Mouse (Mus musculus): ENCODE data around the gene Gabarap. TPM values are rescaled to one million over a fixed set of nuclear protein-coding genes. Genes with fewer than 3 reads are reported as not detected.

Gabarap gene
- total and polyA plus RNA-seq, 3 experiments, result 189 to 352 (median 213) TPM

DNA sequence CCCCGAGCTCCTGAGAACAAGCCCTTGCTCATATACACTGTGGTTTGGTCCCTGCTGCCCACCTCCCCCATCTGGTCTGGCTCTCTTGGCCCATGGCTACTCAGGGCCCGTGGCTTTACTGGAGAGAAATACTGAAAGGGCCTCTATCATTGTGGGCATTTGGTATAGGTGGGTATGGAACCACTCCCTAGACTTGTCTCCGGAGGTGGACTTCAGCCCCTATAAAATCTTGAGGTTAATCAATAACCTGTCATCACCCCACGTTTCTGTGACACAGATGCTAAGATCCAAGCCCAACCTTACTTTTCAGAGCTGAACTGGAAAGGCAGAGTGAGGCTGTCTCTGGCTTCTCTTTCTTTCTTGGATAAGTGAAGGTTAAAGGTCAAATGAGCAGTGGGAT, 22.1 kb upstream of the Gabarap start:
- Histone ChIP-seq H3K9ac (ENCODE audit: insufficient read depth, low read depth) (no peak overlapping the region), H3K4me2 (ENCODE audit: insufficient read depth, low read depth, poor library complexity, severe bottlenecking) (no peak overlapping the region), H3K4me3 (replicated peaks in 1 of 3; ENCODE audit: low read depth in 2 of 3, low read length in 2 of 3, poor library complexity in 1 of 3) (no peak overlapping the region), H3K27ac (ENCODE audit: insufficient read depth, low read depth) (no peak overlapping the region), H3K36me3 (replicated peaks in 1 of 2; ENCODE audit: control insufficient read depth in 1 of 2, insufficient read depth in 1 of 2, low read length in 1 of 2) (peaks cover 31 to 53% of the 10 kb centered on the region in 2 experiments), H3K9me3 (replicated peaks; ENCODE audit: low read length) (peaks cover 24% of the 10 kb centered on the region), H3K4me1 (ENCODE audit: control insufficient read depth in 1 of 2, insufficient read depth in 2 of 2) (peaks cover 14 to 49% of the 10 kb centered on the region in 2 experiments), H3K79me2 (replicated peaks; ENCODE audit: control insufficient read depth, extremely low read depth, insufficient read depth, poor library complexity, severe bottlenecking) (0 out of 2 replicates have a peak, but pooled peaks cover 2% of the 10 kb centered on the region), H3K27me3 (replicated peaks) (no peaks in the 10 kb centered on the region)
- dilution Hi-C loops (cut with MboI; ENCODE audit: extremely low pct_ligation_motif_present, extremely low pct_unique_long_range_greater_than_20kb, low sequenced_read_pairs), result no loop called here
- in situ Hi-C loops (cut with MboI; ENCODE audit: low pct_ligation_motif_present, low pct_unique_long_range_greater_than_20kb, low sequenced_read_pairs), result no loop called here
- no peak for DNase-seq (ENCODE audit: extremely low read depth)
- TF ChIP-seq JUND (conservative IDR thresholded peaks at IDR 0.05; ENCODE audit: low read depth, low read length) (no peak), CHD2 (IDR thresholded peaks at IDR 0.05; ENCODE audit: low read length) (no peak), POLR2A (IDR thresholded peaks at IDR 0.05; ENCODE audit: low read depth, low read length) (no peak), PAX5 (IDR thresholded peaks at IDR 0.05; ENCODE audit: low read length) (no peak), MAZ (IDR thresholded peaks at IDR 0.05; ENCODE audit: low read depth, low read length) (no peak), TCF12 (IDR thresholded peaks at IDR 0.05; ENCODE audit: low read depth, low read length) (no peak), E2F4 (IDR thresholded peaks at IDR 0.05; ENCODE audit: insufficient replicate concordance, low read depth, low read length) (no peak), MYC (IDR thresholded peaks at IDR 0.05; ENCODE audit: low read depth, low read length) (no peak), MEF2A (IDR thresholded peaks at IDR 0.05; ENCODE audit: borderline replicate concordance, low read depth, low read length) (no peak), BHLHE40 (IDR thresholded peaks at IDR 0.05; ENCODE audit: low read depth, low read length) (no peak), MAFK (IDR thresholded peaks at IDR 0.05; ENCODE audit: insufficient replicate concordance, low read length) (no peak), EP300 (IDR thresholded peaks at IDR 0.05; ENCODE audit: low read length) (no peak), IRF4 (IDR thresholded peaks at IDR 0.05; ENCODE audit: low read depth, low read length) (no peak), USF1 (IDR thresholded peaks at IDR 0.05; ENCODE audit: low read depth, low read length) (no peak), ETS1 (conservative IDR thresholded peaks at IDR 0.05; ENCODE audit: low read depth, low read length) (no peak), MXI1 (IDR thresholded peaks at IDR 0.05; ENCODE audit: low read depth, low read length) (no peak), ZNF384 (IDR thresholded peaks at IDR 0.05; ENCODE audit: low read depth, low read length) (no peak), GABPA (IDR thresholded peaks at IDR 0.05; ENCODE audit: insufficient replicate concordance, low read depth, low read length) (no peak), ELF1 (IDR thresholded peaks at IDR 0.05; ENCODE audit: low read depth, low read length) (no peak), NRF1 (IDR thresholded peaks at IDR 0.05; ENCODE audit: low read depth, low read length) (no peak)

DNA sequence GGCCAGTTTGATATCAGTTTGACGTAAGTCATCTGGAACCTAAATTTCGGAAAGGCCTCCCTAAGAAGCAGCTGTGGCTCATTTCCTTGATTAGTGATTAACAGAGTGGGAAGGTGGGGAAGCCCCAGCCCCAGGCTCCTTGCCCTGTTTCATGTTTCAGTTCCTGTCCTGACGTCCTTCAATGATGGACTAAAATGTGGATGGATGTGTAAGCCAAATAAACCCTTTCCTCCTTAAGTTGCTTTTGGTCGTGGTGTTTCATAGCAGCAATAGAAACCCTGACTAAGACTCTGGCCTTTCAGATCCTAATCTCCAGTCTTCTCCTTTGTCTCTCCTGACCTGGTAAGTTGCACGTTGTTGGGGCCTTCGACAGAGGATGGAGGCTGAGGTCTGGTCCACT, 20.7 kb upstream of the Gabarap start:
- no peak overlapping the region for H3K9ac ChIP-seq (ENCODE audit: insufficient read depth, low read depth)
- DNase-seq (ENCODE audit: extremely low read depth), result peak; percentile 80
- peaks cover 17% of the 10 kb centered on the region for H3K9me3 ChIP-seq (replicated peaks; ENCODE audit: low read length)
- H3K79me2 ChIP-seq (replicated peaks; ENCODE audit: control insufficient read depth, extremely low read depth, insufficient read depth, poor library complexity, severe bottlenecking), result 0 out of 2 replicates have a peak, but pooled peaks cover 2% of the 10 kb centered on the region
- H3K4me2 ChIP-seq (ENCODE audit: insufficient read depth, low read depth, poor library complexity, severe bottlenecking), result peak overlapping the region; percentile 52
- peak overlapping the region; percentile 81 for H3K27ac ChIP-seq (ENCODE audit: insufficient read depth, low read depth)
- peaks cover 14 to 49% of the 10 kb centered on the region in 2 experiments for H3K4me1 ChIP-seq (ENCODE audit: control insufficient read depth in 1 of 2, insufficient read depth in 2 of 2)
- in situ Hi-C loops (cut with MboI; ENCODE audit: low pct_ligation_motif_present, low pct_unique_long_range_greater_than_20kb, low sequenced_read_pairs), result no loop called here
- H3K36me3 ChIP-seq (replicated peaks in 1 of 2; ENCODE audit: control insufficient read depth in 1 of 2, insufficient read depth in 1 of 2, low read length in 1 of 2), result peaks cover 42 to 68% of the 10 kb centered on the region in 2 experiments
- H3K27me3 ChIP-seq (replicated peaks), result no peaks in the 10 kb centered on the region
- dilution Hi-C loops (cut with MboI; ENCODE audit: extremely low pct_ligation_motif_present, extremely low pct_unique_long_range_greater_than_20kb, low sequenced_read_pairs), result no loop called here
- H3K4me3 ChIP-seq (replicated peaks in 1 of 3; ENCODE audit: low read depth in 2 of 3, low read length in 2 of 3, poor library complexity in 1 of 3), result peak overlapping the region in 1 of 3 experiments; percentile 1
- peak; percentile 74; the same call in 1 of the 2 replicates for TF ChIP-seq ETS1 (conservative IDR thresholded peaks at IDR 0.05; ENCODE audit: low read depth, low read length)
- no peak; the same call in 1 of the 2 replicates for TF ChIP-seq BHLHE40 (IDR thresholded peaks at IDR 0.05; ENCODE audit: low read depth, low read length)
- TF ChIP-seq CHD2 (IDR thresholded peaks at IDR 0.05; ENCODE audit: low read length), result no peak
- no peak for TF ChIP-seq KAT2A (IDR thresholded peaks at IDR 0.05; ENCODE audit: insufficient replicate concordance, low read length)
- no peak for TF ChIP-seq E2F4 (IDR thresholded peaks at IDR 0.05; ENCODE audit: insufficient replicate concordance, low read depth, low read length)
- no peak for TF ChIP-seq MXI1 (IDR thresholded peaks at IDR 0.05; ENCODE audit: low read depth, low read length)
- TF ChIP-seq MAZ (IDR thresholded peaks at IDR 0.05; ENCODE audit: low read depth, low read length), result no peak
- TF ChIP-seq GABPA (IDR thresholded peaks at IDR 0.05; ENCODE audit: insufficient replicate concordance, low read depth, low read length), result no peak
- no peak for TF ChIP-seq CTCF (conservative IDR thresholded peaks at IDR 0.05 in 1 of 2, IDR thresholded peaks at IDR 0.05 in 1 of 2; ENCODE audit: low read depth in 2 of 2, low read length in 2 of 2)
- no peak for TF ChIP-seq NELFE (IDR thresholded peaks at IDR 0.05; ENCODE audit: low read depth, low read length)
- peak; percentile 63; the same call in 1 of the 2 replicates for TF ChIP-seq MAX (IDR thresholded peaks at IDR 0.05; ENCODE audit: low read length)
- TF ChIP-seq MEF2A (IDR thresholded peaks at IDR 0.05; ENCODE audit: borderline replicate concordance, low read depth, low read length), result peak; percentile 80
- TF ChIP-seq PAX5 (IDR thresholded peaks at IDR 0.05; ENCODE audit: low read length), result no peak
- TF ChIP-seq CHD1 (IDR thresholded peaks at IDR 0.05; ENCODE audit: low read depth, low read length), result no peak
- TF ChIP-seq MYC (IDR thresholded peaks at IDR 0.05; ENCODE audit: low read depth, low read length), result peak; percentile 65
- no peak for TF ChIP-seq POLR2A (IDR thresholded peaks at IDR 0.05; ENCODE audit: low read depth, low read length)
- TF ChIP-seq IRF4 (IDR thresholded peaks at IDR 0.05; ENCODE audit: low read depth, low read length), result peak; percentile 96
- no peak for TF ChIP-seq ZNF384 (IDR thresholded peaks at IDR 0.05; ENCODE audit: low read depth, low read length)
- no peak; the same call in 1 of the 2 replicates for TF ChIP-seq HCFC1 (IDR thresholded peaks at IDR 0.05; ENCODE audit: low read depth, low read length)
- TF ChIP-seq ELF1 (IDR thresholded peaks at IDR 0.05; ENCODE audit: low read depth, low read length), result peak; percentile 31
- no peak; the same call in 1 of the 2 replicates for TF ChIP-seq JUND (conservative IDR thresholded peaks at IDR 0.05; ENCODE audit: low read depth, low read length)
- no peak; the same call in 1 of the 2 replicates for TF ChIP-seq RCOR1 (conservative IDR thresholded peaks at IDR 0.05; ENCODE audit: low read depth, low read length)
- TF ChIP-seq SIN3A (IDR thresholded peaks at IDR 0.05; ENCODE audit: low read length), result peak; percentile 37; the same call in 1 of the 2 replicates
- no peak for TF ChIP-seq NRF1 (IDR thresholded peaks at IDR 0.05; ENCODE audit: low read depth, low read length)
- TF ChIP-seq ZC3H11A (IDR thresholded peaks at IDR 0.05; ENCODE audit: low read depth, low read length), result no peak
- peak; percentile 96 for TF ChIP-seq EP300 (IDR thresholded peaks at IDR 0.05; ENCODE audit: low read length)
